Mouse (Mus musculus) limb, embryonic 10.5 days (tissue): ENCODE data around the gene Hoxa7. TPM values are rescaled to one million over a fixed set of nuclear protein-coding genes. Genes with fewer than 3 reads are reported as not detected.

Experiments used
- DNase-seq: peaks from one replicate; pipeline ENCODE4 v3.0.0-alpha.2; 2017; ENCODE audit warnings: low spot score
- H3K27ac ChIP-seq: fragments of 300-500 bp; sonication (generic); 2 replicates; pipeline ENCODE4 v1.5.1; 2016; ENCODE audit warnings: mild to moderate bottlenecking
- H3K27me3 ChIP-seq: fragments of 300-500 bp; sonication (generic); 2 replicates; pipeline ENCODE4 v1.6.1; 2016; ENCODE audit warnings: low read depth, mild to moderate bottlenecking; ENCODE audit not compliant: poor library complexity, severe bottlenecking
- H3K36me3 ChIP-seq: fragments of 300-500 bp; sonication (generic); 2 replicates; pipeline ENCODE4 v1.6.1; 2016; ENCODE audit warnings: mild to moderate bottlenecking, moderate library complexity
- H3K4me1 ChIP-seq: fragments of 300-500 bp; sonication (generic); 2 replicates; pipeline ENCODE4 v1.6.1; 2016
- H3K4me3 ChIP-seq: fragments of 300-500 bp; sonication (generic); 2 replicates; pipeline ENCODE4 v1.5.1; 2016; ENCODE audit warnings: mild to moderate bottlenecking, moderate library complexity
- H3K9me3 ChIP-seq: fragments of 300-500 bp; sonication (generic); replicated peaks from 2 replicates; pipeline ENCODE4 v1.6.1; 2016; ENCODE audit warnings: mild to moderate bottlenecking
- WGBS: fragments of 180-500 bp; shearing (Covaris S2); methylation state at CpG from one replicate; pipeline ENCODE4 v1.1.7; 2016; 5-methylcytosine and 5-hydroxymethylcytosine counted together
- polyA plus RNA-seq: library from polyadenylated mRNA; unstranded; fragments of >200 nt; fragmentation: Nextera tagmentation; extraction: Ambion mirVana; gene quantifications from 2 replicates; pipeline ENCODE4 v1.2.1, GENCODE M21; 2016

Gene Hoxa7
- polyA plus RNA-seq, 1 experiment from 2014 or later, result 24.8 TPM

- Histone ChIP-seq H3K4me3 (peak overlapping the region; percentile 90), H3K27ac (peak overlapping the region; percentile 99), H3K4me1 (peaks cover 84% of the 10 kb centered on the region), H3K9me3 (no peaks in the 10 kb centered on the region), H3K36me3 (0 out of 2 replicates have a peak, but pooled peaks cover 4% of the 10 kb centered on the region), H3K27me3 (peaks cover 41% of the 10 kb centered on the region)
- peak; percentile 81 for DNase-seq
- under 1% methylated on average over 60 of the region's 60 CpGs for WGBS
Measured at GRCm38 (mm10) chr6:52216691-52217458, 4.8 kb downstream of the Hoxa7 start.

- DNase-seq, result peak; percentile 73
Measured at GRCm38 (mm10) chr6:52215771-52216535, 5.7 kb downstream of the Hoxa7 start.

DNA sequence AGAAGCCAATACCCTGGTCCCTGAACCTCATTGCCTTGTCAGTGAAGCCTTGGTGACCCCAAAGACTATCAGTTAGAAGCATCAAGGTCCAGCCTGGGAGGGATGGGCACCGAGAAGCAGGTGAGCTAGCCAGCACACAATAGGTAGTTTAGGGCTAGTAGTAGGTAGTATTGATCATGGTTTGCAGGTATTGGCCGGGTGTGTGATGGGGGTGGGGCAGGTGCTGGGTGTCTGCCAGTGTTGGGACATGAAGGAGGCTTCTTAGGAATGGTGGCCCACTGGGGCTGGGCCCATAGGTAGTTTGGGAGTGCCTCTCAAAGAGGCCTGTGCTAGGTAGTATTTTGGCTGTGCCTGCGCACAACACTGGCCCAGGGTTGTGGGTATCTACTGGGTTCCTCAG lies 6.6 kb downstream of the Hoxa7 start:
- H3K27me3 ChIP-seq, result peaks cover 48% of the 10 kb centered on the region
- 0 out of 2 replicates have a peak, but pooled peaks cover 4% of the 10 kb centered on the region for H3K36me3 ChIP-seq
- peak overlapping the region; percentile 90 for H3K4me3 ChIP-seq
- no peaks in the 10 kb centered on the region for H3K9me3 ChIP-seq
- WGBS, result 23% methylated on average over 3 of the region's 3 CpGs
- peak; percentile 53 for DNase-seq
- peaks cover 85% of the 10 kb centered on the region for H3K4me1 ChIP-seq
- peak overlapping the region; percentile 99 for H3K27ac ChIP-seq

More at GRCm38 (mm10) chr6:52215771-52216535, 5.7 kb downstream of the Hoxa7 start:
- Histone ChIP-seq H3K4me1 (peaks cover 83% of the 10 kb centered on the region), H3K27me3 (peaks cover 46% of the 10 kb centered on the region), H3K27ac (peak overlapping the region; percentile 99), H3K36me3 (0 out of 2 replicates have a peak, but pooled peaks cover 4% of the 10 kb centered on the region), H3K4me3 (peak overlapping the region; percentile 90), H3K9me3 (no peaks in the 10 kb centered on the region)
- WGBS, result under 1% methylated on average over 30 of the region's 30 CpGs

GRCm38 (mm10) chr6:52214271-52214670 lies 7.4 kb downstream of the Hoxa7 start:
- Histone ChIP-seq H3K4me1 (peaks cover 85% of the 10 kb centered on the region), H3K4me3 (peak overlapping the region; percentile 90), H3K27ac (peak overlapping the region; percentile 99), H3K36me3 (0 out of 2 replicates have a peak, but pooled peaks cover 4% of the 10 kb centered on the region), H3K9me3 (no peaks in the 10 kb centered on the region), H3K27me3 (peaks cover 48% of the 10 kb centered on the region)
- 21% methylated on average over 5 of the region's 5 CpGs for WGBS
- DNase-seq, result peak; percentile 42

GRCm38 (mm10) chr6:52213119-52213986 lies 8.3 kb downstream of the Hoxa7 start, which contains the start of the genes Hoxa3 and Gm28308:
Gene Hoxa3, minus strand, starts transcription at chr6:52213336.
Gene Gm28308, minus strand, starts transcription at chr6:52213339.
- Histone ChIP-seq H3K4me3 (peak within 1 kb of the TSS; percentile 90), H3K27ac (peak within 1 kb of the TSS; percentile 99), H3K27me3 (peaks cover 47% of the 10 kb centered on the region), H3K36me3 (0 out of 2 replicates have a peak, but pooled peaks cover 4% of the 10 kb centered on the region), H3K9me3 (no peaks in the 10 kb centered on the region), H3K4me1 (peaks cover 85% of the 10 kb centered on the region)
- peak; percentile 85 for DNase-seq
- WGBS, result 2% methylated on average over 38 of the region's 38 CpGs

DNA sequence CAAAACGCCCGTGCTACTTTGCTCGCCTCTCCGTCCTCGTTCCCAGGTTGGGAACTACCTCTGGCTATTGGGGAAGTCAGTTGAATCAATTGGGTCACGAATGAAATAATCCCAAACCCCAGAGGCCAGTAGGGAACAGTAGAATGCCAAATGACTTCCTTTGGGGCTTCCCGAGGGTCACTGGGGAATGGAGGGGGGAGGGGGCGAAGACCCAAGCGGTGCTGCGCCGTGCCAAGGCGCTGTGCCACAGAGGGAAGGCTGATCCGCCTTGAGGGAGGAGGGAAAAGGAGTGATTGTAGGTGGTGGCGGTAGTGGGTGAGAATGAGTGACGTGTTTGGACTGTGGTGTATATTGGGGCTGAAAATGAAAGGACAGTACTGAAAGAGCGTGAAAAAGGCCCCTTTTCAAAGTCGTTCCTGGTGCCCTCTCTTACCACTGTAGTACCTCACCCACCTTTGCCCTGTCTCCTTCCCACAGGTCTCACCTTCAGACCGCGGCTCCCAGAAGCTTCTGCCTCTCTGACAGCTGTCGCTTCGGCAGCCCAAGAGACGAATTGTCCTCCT lies 9.0 kb downstream of the Hoxa7 start:
- H3K36me3 ChIP-seq, result 0 out of 2 replicates have a peak, but pooled peaks cover 7% of the 10 kb centered on the region
- WGBS, result 1% methylated on average over 22 of the region's 22 CpGs
- peak overlapping the region; percentile 90 for H3K4me3 ChIP-seq
- H3K27me3 ChIP-seq, result peaks cover 45% of the 10 kb centered on the region
- peak; percentile 60 for DNase-seq
- peak overlapping the region; percentile 99 for H3K27ac ChIP-seq
- H3K4me1 ChIP-seq, result peaks cover 85% of the 10 kb centered on the region
- H3K9me3 ChIP-seq, result no peaks in the 10 kb centered on the region

- Histone ChIP-seq H3K27me3 (peaks cover 50% of the 10 kb centered on the region), H3K9me3 (no peaks in the 10 kb centered on the region), H3K4me1 (peaks cover 87% of the 10 kb centered on the region), H3K27ac (peak overlapping the region; percentile 99), H3K4me3 (peak overlapping the region; percentile 90), H3K36me3 (peaks cover 11% of the 10 kb centered on the region; the same call in 1 of the 2 replicates)
- peak; percentile 77 for DNase-seq
- 1% methylated on average over 13 of the region's 13 CpGs for WGBS
Measured at GRCm38 (mm10) chr6:52211961-52212360, 9.7 kb downstream of the Hoxa7 start.

GRCm38 (mm10) chr6:52211170-52211935 lies 10.3 kb downstream of the Hoxa7 start:
- under 1% methylated on average over 37 of the region's 37 CpGs for WGBS
- H3K4me1 ChIP-seq, result peaks cover 89% of the 10 kb centered on the region

DNA sequence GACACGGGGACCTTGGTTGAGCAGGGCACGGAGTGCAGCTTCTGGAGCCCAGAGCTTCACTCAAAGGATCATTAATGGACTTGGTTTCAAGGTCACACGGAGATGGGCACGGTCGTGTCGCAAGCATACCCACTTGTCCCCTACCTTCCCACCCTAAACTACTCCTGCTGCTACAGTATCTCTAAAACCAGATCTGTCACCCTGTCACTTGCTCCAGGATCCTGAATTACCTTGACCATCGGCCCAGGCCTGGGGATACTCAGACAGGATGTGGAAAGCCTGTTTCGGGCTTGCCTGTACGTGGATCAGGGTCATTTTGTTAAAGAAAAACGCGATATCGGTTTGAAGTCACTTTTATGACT lies 12.0 kb downstream of the Hoxa7 start:
- peak; percentile 55 for DNase-seq
- Histone ChIP-seq H3K27me3 (peaks cover 44% of the 10 kb centered on the region), H3K27ac (peak overlapping the region; percentile 99), H3K4me1 (peaks cover 89% of the 10 kb centered on the region), H3K4me3 (peak overlapping the region; percentile 90), H3K9me3 (no peaks in the 10 kb centered on the region), H3K36me3 (peaks cover 28% of the 10 kb centered on the region)
- WGBS, result 3% methylated on average over 12 of the region's 12 CpGs

More at GRCm38 (mm10) chr6:52211170-52211935, 10.3 kb downstream of the Hoxa7 start:
- Histone ChIP-seq H3K27ac (peak overlapping the region; percentile 99), H3K9me3 (no peaks in the 10 kb centered on the region), H3K4me3 (peak overlapping the region; percentile 90), H3K36me3 (peaks cover 15% of the 10 kb centered on the region; the same call in 1 of the 2 replicates), H3K27me3 (peaks cover 51% of the 10 kb centered on the region)
- peak; percentile 89 for DNase-seq

GRCm38 (mm10) chr6:52208868-52209684 lies 12.6 kb downstream of the Hoxa7 start:
- peaks cover 39% of the 10 kb centered on the region for H3K27me3 ChIP-seq
- peaks cover 89% of the 10 kb centered on the region for H3K4me1 ChIP-seq
- H3K36me3 ChIP-seq, result peaks cover 32% of the 10 kb centered on the region
- H3K4me3 ChIP-seq, result peak overlapping the region; percentile 90
- DNase-seq, result no peak
- H3K27ac ChIP-seq, result peak overlapping the region; percentile 99
- 2% methylated on average over 18 of the region's 18 CpGs for WGBS
- H3K9me3 ChIP-seq, result no peaks in the 10 kb centered on the region
